Mouse (Mus musculus): Measurements from ENCODE around the gene Naglu. TPM values are rescaled to one million over a fixed set of nuclear protein-coding genes. Genes with fewer than 3 reads are reported as not detected.

Naglu gene
- polyA plus RNA-seq, 1 experiment from 2014 or later, result 8.1 TPM

GRCm38 (mm10) chr11:101078121-101078520 is 8.3 kb downstream of the Naglu start, which contains the start of gene Hsd17b1:
Hsd17b1 (plus strand) TSS chr11:101078411.
- Histone ChIP-seq H3K27me3 (peaks cover 41% of the 10 kb centered on the region), H3K4me3 (no peak within 1 kb of the TSS), H3K9me3 (no peaks in the 10 kb centered on the region), H3K36me3 (no peaks in the 10 kb centered on the region), H3K4me1 (peaks cover 16% of the 10 kb centered on the region), H3K27ac (replicated peaks) (no peak within 1 kb of the TSS), H3K9ac (replicated peaks) (no peak within 1 kb of the TSS), H3K4me2 (replicated peaks) (no peak within 1 kb of the TSS)
- ATAC-seq (replicated peaks), result no peak
- WGBS, result 68% methylated on average over 9 of the region's 9 CpGs

- H3K9me3 ChIP-seq, result no peaks in the 10 kb centered on the region
- 0 out of 2 replicates have a peak overlapping the region, but pooled peaks have one; percentile 3 for H3K4me3 ChIP-seq
- no peak overlapping the region for H3K27ac ChIP-seq (replicated peaks)
- H3K4me1 ChIP-seq, result peaks cover 25% of the 10 kb centered on the region
- H3K4me2 ChIP-seq (replicated peaks), result no peak overlapping the region
- H3K9ac ChIP-seq (replicated peaks), result no peak overlapping the region
- WGBS, result 2% methylated on average over 27 of the region's 27 CpGs
- no peak for ATAC-seq (replicated peaks)
- H3K36me3 ChIP-seq, result no peaks in the 10 kb centered on the region
- peaks cover 41% of the 10 kb centered on the region for H3K27me3 ChIP-seq
Measured at GRCm38 (mm10) chr11:101079746-101080145, 9.9 kb downstream of the Naglu start.

- Histone ChIP-seq H3K9me3 (no peaks in the 10 kb centered on the region), H3K4me1 (peaks cover 25% of the 10 kb centered on the region), H3K9ac (replicated peaks) (no peak overlapping the region), H3K4me2 (replicated peaks) (no peak overlapping the region), H3K36me3 (no peaks in the 10 kb centered on the region), H3K27ac (replicated peaks) (no peak overlapping the region), H3K4me3 (no peak overlapping the region), H3K27me3 (peaks cover 41% of the 10 kb centered on the region)
- WGBS, result 58% methylated on average over 5 of the region's 5 CpGs
- no peak for ATAC-seq (replicated peaks)
Measured at GRCm38 (mm10) chr11:101080421-101080820, 10.6 kb downstream of the Naglu start.

- Histone ChIP-seq H3K4me1 (peaks cover 34% of the 10 kb centered on the region), H3K36me3 (no peaks in the 10 kb centered on the region), H3K4me3 (peak overlapping the region; percentile 88), H3K9ac (replicated peaks) (peak overlapping the region; percentile 92), H3K9me3 (no peaks in the 10 kb centered on the region), H3K4me2 (replicated peaks) (peak overlapping the region; percentile 99), H3K27me3 (peaks cover 41% of the 10 kb centered on the region), H3K27ac (replicated peaks) (peak overlapping the region; percentile 95)
- ATAC-seq (replicated peaks), result no peak
- WGBS, result 6% methylated on average over 10 of the region's 10 CpGs
Measured at GRCm38 (mm10) chr11:101081659-101082058, 11.8 kb downstream of the Naglu start.

GRCm38 (mm10) chr11:101082208-101083082 is 12.6 kb downstream of the Naglu start, which contains the start of gene Coasy:
Coasy (plus strand) TSS chr11:101082565.
- peak within 1 kb of the TSS; percentile 88 for H3K4me3 ChIP-seq
- WGBS, result under 1% methylated on average over 51 of the region's 51 CpGs
- H3K27ac ChIP-seq (replicated peaks), result peak within 1 kb of the TSS; percentile 95
- peaks cover 39% of the 10 kb centered on the region for H3K27me3 ChIP-seq
- H3K9ac ChIP-seq (replicated peaks), result peak within 1 kb of the TSS; percentile 92
- no peaks in the 10 kb centered on the region for H3K9me3 ChIP-seq
- H3K4me1 ChIP-seq, result peaks cover 37% of the 10 kb centered on the region
- ATAC-seq (replicated peaks), result peak; percentile 91
- H3K4me2 ChIP-seq (replicated peaks), result peak within 1 kb of the TSS; percentile 99
- no peaks in the 10 kb centered on the region for H3K36me3 ChIP-seq

GRCm38 (mm10) chr11:101083083-101083697 is 13.4 kb downstream of the Naglu start:
- peak; percentile 12 for ATAC-seq (replicated peaks)

GRCm38 (mm10) chr11:101084246-101084645 is 14.4 kb downstream of the Naglu start:
- H3K4me3 ChIP-seq, result no peak overlapping the region
- no peaks in the 10 kb centered on the region for H3K9me3 ChIP-seq
- peaks cover 21% of the 10 kb centered on the region for H3K27me3 ChIP-seq
- peaks cover 50% of the 10 kb centered on the region for H3K4me1 ChIP-seq
- 89% methylated on average over 14 of the region's 14 CpGs for WGBS
- no peak for ATAC-seq (replicated peaks)
- no peak overlapping the region for H3K4me2 ChIP-seq (replicated peaks)
- no peak overlapping the region for H3K9ac ChIP-seq (replicated peaks)
- no peak overlapping the region for H3K27ac ChIP-seq (replicated peaks)
- peaks cover 8% of the 10 kb centered on the region for H3K36me3 ChIP-seq

More at GRCm38 (mm10) chr11:101083083-101083697, 13.4 kb downstream of the Naglu start:
- Histone ChIP-seq H3K27ac (replicated peaks) (peak overlapping the region; percentile 95), H3K4me3 (peak overlapping the region; percentile 88), H3K4me1 (peaks cover 44% of the 10 kb centered on the region), H3K27me3 (peaks cover 32% of the 10 kb centered on the region), H3K4me2 (replicated peaks) (peak overlapping the region; percentile 99), H3K9ac (replicated peaks) (peak overlapping the region; percentile 92), H3K9me3 (no peaks in the 10 kb centered on the region), H3K36me3 (no peaks in the 10 kb centered on the region)
- WGBS, result 31% methylated on average over 19 of the region's 19 CpGs

- no peak overlapping the region for H3K27ac ChIP-seq (replicated peaks)
- H3K36me3 ChIP-seq, result peaks cover 13% of the 10 kb centered on the region
- ATAC-seq (replicated peaks), result no peak
- no peaks in the 10 kb centered on the region for H3K9me3 ChIP-seq
- peaks cover 16% of the 10 kb centered on the region for H3K27me3 ChIP-seq
- no peak overlapping the region for H3K4me3 ChIP-seq
- peaks cover 47% of the 10 kb centered on the region for H3K4me1 ChIP-seq
- 94% methylated on average over 12 of the region's 12 CpGs for WGBS
- no peak overlapping the region for H3K4me2 ChIP-seq (replicated peaks)
- no peak overlapping the region for H3K9ac ChIP-seq (replicated peaks)
Measured at GRCm38 (mm10) chr11:101084811-101085210, 15.0 kb downstream of the Naglu start.

GRCm38 (mm10) chr11:101085617-101086322 is 16.0 kb downstream of the Naglu start:
- Histone ChIP-seq H3K9me3 (no peaks in the 10 kb centered on the region), H3K27me3 (peaks cover 6% of the 10 kb centered on the region), H3K4me1 (peaks cover 47% of the 10 kb centered on the region), H3K36me3 (peaks cover 23% of the 10 kb centered on the region), H3K27ac (replicated peaks) (0 out of 2 replicates have a peak overlapping the region, but pooled peaks have one; percentile 86), H3K4me2 (replicated peaks) (no peak overlapping the region), H3K4me3 (no peak overlapping the region), H3K9ac (replicated peaks) (no peak overlapping the region)
- WGBS, result 94% methylated on average over 18 of the region's 18 CpGs
- ATAC-seq (replicated peaks), result no peak

- Histone ChIP-seq H3K27ac (replicated peaks) (peak overlapping the region; percentile 86), H3K4me3 (peak overlapping the region; percentile 73; the same call in 1 of the 2 replicates), H3K4me1 (peaks cover 45% of the 10 kb centered on the region), H3K9me3 (no peaks in the 10 kb centered on the region), H3K9ac (replicated peaks) (0 out of 2 replicates have a peak overlapping the region, but pooled peaks have one; percentile 14), H3K36me3 (peaks cover 28% of the 10 kb centered on the region), H3K27me3 (peaks cover under 1% of the 10 kb centered on the region; the same call in 1 of the 2 replicates), H3K4me2 (replicated peaks) (peak overlapping the region; percentile 89)
- no peak for ATAC-seq (replicated peaks)
- 77% methylated on average over 6 of the region's 6 CpGs for WGBS
Measured at GRCm38 (mm10) chr11:101086323-101086674, 16.5 kb downstream of the Naglu start.

- WGBS, result under 1% methylated on average over 52 of the region's 52 CpGs
- Histone ChIP-seq H3K4me2 (replicated peaks) (peak within 1 kb of the TSS; percentile 89), H3K4me1 (peaks cover 38% of the 10 kb centered on the region), H3K36me3 (peaks cover 35% of the 10 kb centered on the region), H3K9me3 (no peaks in the 10 kb centered on the region), H3K27me3 (no peaks in the 10 kb centered on the region), H3K27ac (replicated peaks) (peak within 1 kb of the TSS; percentile 86), H3K4me3 (peak within 1 kb of the TSS; percentile 73), H3K9ac (replicated peaks) (peak within 1 kb of the TSS; percentile 76)
- peak; percentile 82 for ATAC-seq (replicated peaks)
Measured at GRCm38 (mm10) chr11:101086756-101087681, 17.2 kb downstream of the Naglu start, which contains the start of gene Mlx. Mlx (plus strand) TSS chr11:101087277.

Data from forebrain, embryonic 15.5 days (tissue).